Mouse (Mus musculus): Measurements from ENCODE around the gene Smim6. TPM values are rescaled to one million over a fixed set of nuclear protein-coding genes. Genes with fewer than 3 reads are reported as not detected.

The Smim6 gene
- polyA plus RNA-seq, 1 experiment from 2014 or later = 0.18 TPM

GRCm38 (mm10) chr11:115898446-115898845 is 13.4 kb upstream of the Smim6 start:
- H3K36me3 ChIP-seq (ENCODE audit: control insufficient read depth, insufficient read depth, low read length) = peaks cover 31% of the 10 kb centered on the region
- H3K27ac ChIP-seq (ENCODE audit: low read depth, low read length) = no peak overlapping the region
- no peak for DNase-seq (ENCODE audit: low spot score)
- H3K9ac ChIP-seq (ENCODE audit: low read length) = no peak overlapping the region
- no peak for ATAC-seq
- no peaks in the 10 kb centered on the region for H3K27me3 ChIP-seq (replicated peaks; ENCODE audit: control insufficient read depth, insufficient read depth, low read length)
- H3K9me3 ChIP-seq (replicated peaks; ENCODE audit: control insufficient read depth, low read length) = no peaks in the 10 kb centered on the region
- WGBS = 93% methylated on average over 7 of the region's 7 CpGs
- no peak overlapping the region for H3K4me3 ChIP-seq (ENCODE audit: low read depth, low read length)
- no peaks in the 10 kb centered on the region for H3K4me1 ChIP-seq (ENCODE audit: control insufficient read depth, insufficient read depth, low read length)
- H3K4me2 ChIP-seq (ENCODE audit: low read length) = no peak overlapping the region

- no peaks in the 10 kb centered on the region for H3K9me3 ChIP-seq (replicated peaks; ENCODE audit: control insufficient read depth, low read length)
- H3K9ac ChIP-seq (ENCODE audit: low read length) = no peak overlapping the region
- H3K4me2 ChIP-seq (ENCODE audit: low read length) = no peak overlapping the region
- no peaks in the 10 kb centered on the region for H3K27me3 ChIP-seq (replicated peaks; ENCODE audit: control insufficient read depth, insufficient read depth, low read length)
- ATAC-seq = no peak
- peak; percentile 11 for DNase-seq (ENCODE audit: low spot score)
- 35% methylated on average over 4 of the region's 4 CpGs for WGBS
- no peak overlapping the region for H3K4me3 ChIP-seq (ENCODE audit: low read depth, low read length)
- H3K4me1 ChIP-seq (ENCODE audit: control insufficient read depth, insufficient read depth, low read length) = no peaks in the 10 kb centered on the region
- H3K27ac ChIP-seq (ENCODE audit: low read depth, low read length) = no peak overlapping the region
- peaks cover 27% of the 10 kb centered on the region for H3K36me3 ChIP-seq (ENCODE audit: control insufficient read depth, insufficient read depth, low read length)
Observed at GRCm38 (mm10) chr11:115898886-115899285, 12.9 kb upstream of the Smim6 start.

DNA sequence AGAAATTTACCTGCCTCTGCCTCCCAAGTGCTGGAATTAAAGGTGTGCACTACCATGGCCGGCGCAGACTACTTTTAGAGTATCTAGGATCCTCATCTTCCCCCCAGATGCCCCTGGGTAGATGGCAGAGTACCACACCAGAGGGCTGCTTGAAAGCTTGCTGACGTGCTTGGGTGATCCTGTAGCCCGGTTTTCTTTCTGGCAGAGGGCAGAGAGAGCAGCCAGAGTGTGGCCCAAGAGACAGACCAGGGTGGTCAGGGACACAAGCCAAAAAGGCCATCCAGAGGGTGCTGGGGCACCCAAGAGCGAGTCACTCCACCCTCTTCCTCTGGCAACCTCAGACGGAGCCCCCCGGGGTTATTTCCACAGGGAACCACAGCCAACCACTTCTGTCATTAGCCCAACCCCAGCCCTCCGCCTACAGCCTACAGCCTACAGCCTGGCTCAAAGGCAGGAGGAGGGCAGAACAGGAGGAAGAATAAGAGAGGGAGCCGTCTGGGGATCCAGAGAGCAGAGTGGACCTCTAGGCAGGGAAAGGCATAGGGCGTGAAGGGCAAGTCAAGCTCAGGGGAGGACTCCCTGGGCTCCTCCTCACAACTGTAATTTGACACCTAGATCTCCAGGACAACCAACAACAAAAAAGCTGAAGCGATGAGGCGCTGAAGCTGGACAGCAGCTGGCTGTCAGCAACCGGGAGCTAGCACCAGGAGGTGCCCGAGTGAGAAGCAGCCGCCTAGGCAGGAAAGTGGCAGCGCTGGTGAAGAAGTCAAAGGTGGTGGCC is 12.1 kb upstream of the Smim6 start, which contains the start of gene Smim5:
Gene Smim5 (plus strand): TSS at position 481 of the 781 bp plus-strand sequence.
- Histone ChIP-seq H3K27ac (ENCODE audit: low read depth, low read length) (no peak within 1 kb of the TSS), H3K4me3 (ENCODE audit: low read depth, low read length) (no peak within 1 kb of the TSS), H3K9me3 (replicated peaks; ENCODE audit: control insufficient read depth, low read length) (no peaks in the 10 kb centered on the region), H3K27me3 (replicated peaks; ENCODE audit: control insufficient read depth, insufficient read depth, low read length) (no peaks in the 10 kb centered on the region), H3K36me3 (ENCODE audit: control insufficient read depth, insufficient read depth, low read length) (peaks cover 23% of the 10 kb centered on the region), H3K4me1 (ENCODE audit: control insufficient read depth, insufficient read depth, low read length) (no peaks in the 10 kb centered on the region), H3K9ac (ENCODE audit: low read length) (no peak within 1 kb of the TSS), H3K4me2 (ENCODE audit: low read length) (no peak within 1 kb of the TSS)
- ATAC-seq = no peak
- WGBS = 33% methylated on average over 16 of the region's 16 CpGs
- no peak for DNase-seq (ENCODE audit: low spot score)

- peaks cover 14% of the 10 kb centered on the region; the same call in 1 of the 2 replicates for H3K36me3 ChIP-seq (ENCODE audit: control insufficient read depth, insufficient read depth, low read length)
- H3K9me3 ChIP-seq (replicated peaks; ENCODE audit: control insufficient read depth, low read length) = no peaks in the 10 kb centered on the region
- no peak overlapping the region for H3K9ac ChIP-seq (ENCODE audit: low read length)
- H3K27me3 ChIP-seq (replicated peaks; ENCODE audit: control insufficient read depth, insufficient read depth, low read length) = no peaks in the 10 kb centered on the region
- ATAC-seq (no peak), DNase-seq (ENCODE audit: low spot score) (no peak)
- H3K27ac ChIP-seq (ENCODE audit: low read depth, low read length) = no peak overlapping the region
- WGBS = 78% methylated on average over 8 of the region's 8 CpGs
- H3K4me3 ChIP-seq (ENCODE audit: low read depth, low read length) = no peak overlapping the region
- no peaks in the 10 kb centered on the region for H3K4me1 ChIP-seq (ENCODE audit: control insufficient read depth, insufficient read depth, low read length)
- no peak overlapping the region for H3K4me2 ChIP-seq (ENCODE audit: low read length)
Observed at GRCm38 (mm10) chr11:115900561-115901337, 11.1 kb upstream of the Smim6 start.

- no peaks in the 10 kb centered on the region for H3K9me3 ChIP-seq (replicated peaks; ENCODE audit: control insufficient read depth, low read length)
- no peaks in the 10 kb centered on the region for H3K4me1 ChIP-seq (ENCODE audit: control insufficient read depth, insufficient read depth, low read length)
- WGBS = 90% methylated on average over 9 of the region's 9 CpGs
Observed at GRCm38 (mm10) chr11:115901338-115902161, 10.3 kb upstream of the Smim6 start.

GRCm38 (mm10) chr11:115902177-115902576 is 9.6 kb upstream of the Smim6 start:
- H3K9ac ChIP-seq (ENCODE audit: low read length) = no peak overlapping the region
- 84% methylated on average over 5 of the region's 5 CpGs for WGBS
- H3K4me3 ChIP-seq (ENCODE audit: low read depth, low read length) = no peak overlapping the region
- H3K27ac ChIP-seq (ENCODE audit: low read depth, low read length) = no peak overlapping the region
- no peaks in the 10 kb centered on the region for H3K4me1 ChIP-seq (ENCODE audit: control insufficient read depth, insufficient read depth, low read length)
- no peak for DNase-seq (ENCODE audit: low spot score)
- ATAC-seq = no peak
- no peaks in the 10 kb centered on the region for H3K27me3 ChIP-seq (replicated peaks; ENCODE audit: control insufficient read depth, insufficient read depth, low read length)
- no peak overlapping the region for H3K4me2 ChIP-seq (ENCODE audit: low read length)
- 0 out of 2 replicates have a peak, but pooled peaks cover 11% of the 10 kb centered on the region for H3K36me3 ChIP-seq (ENCODE audit: control insufficient read depth, insufficient read depth, low read length)
- H3K9me3 ChIP-seq (replicated peaks; ENCODE audit: control insufficient read depth, low read length) = no peaks in the 10 kb centered on the region

More at GRCm38 (mm10) chr11:115901338-115902161, 10.3 kb upstream of the Smim6 start:
- H3K36me3 ChIP-seq (ENCODE audit: control insufficient read depth, insufficient read depth, low read length) = 0 out of 2 replicates have a peak, but pooled peaks cover 13% of the 10 kb centered on the region
- no peak for DNase-seq (ENCODE audit: low spot score)
- no peak overlapping the region for H3K4me3 ChIP-seq (ENCODE audit: low read depth, low read length)
- no peaks in the 10 kb centered on the region for H3K27me3 ChIP-seq (replicated peaks; ENCODE audit: control insufficient read depth, insufficient read depth, low read length)
- no peak for ATAC-seq
- H3K4me2 ChIP-seq (ENCODE audit: low read length) = no peak overlapping the region
- H3K9ac ChIP-seq (ENCODE audit: low read length) = no peak overlapping the region
- no peak overlapping the region for H3K27ac ChIP-seq (ENCODE audit: low read depth, low read length)

DNA sequence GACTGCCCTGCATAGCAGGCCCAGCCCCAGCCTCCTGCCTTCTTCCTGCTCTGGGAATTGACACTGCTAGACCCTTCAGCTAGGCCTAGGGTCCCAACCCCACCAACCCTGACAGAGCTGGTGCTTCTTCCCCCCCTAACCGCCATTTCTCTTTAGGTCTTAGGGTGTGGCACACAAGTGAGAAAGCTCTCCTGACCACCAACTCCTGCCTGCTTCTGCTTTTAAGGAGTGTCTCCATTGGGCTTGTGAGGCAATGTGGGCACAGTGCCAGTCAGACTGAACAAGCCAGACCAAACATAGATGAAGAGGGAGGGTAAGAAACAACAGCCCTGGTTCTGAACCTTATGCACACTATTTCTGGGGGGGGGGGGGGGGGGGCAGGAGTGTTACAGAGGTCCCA is 9.0 kb upstream of the Smim6 start:
- Histone ChIP-seq H3K4me2 (ENCODE audit: low read length) (no peak overlapping the region), H3K4me3 (ENCODE audit: low read depth, low read length) (no peak overlapping the region), H3K27me3 (replicated peaks; ENCODE audit: control insufficient read depth, insufficient read depth, low read length) (no peaks in the 10 kb centered on the region), H3K9ac (ENCODE audit: low read length) (no peak overlapping the region), H3K27ac (ENCODE audit: low read depth, low read length) (no peak overlapping the region), H3K36me3 (ENCODE audit: control insufficient read depth, insufficient read depth, low read length) (0 out of 2 replicates have a peak, but pooled peaks cover 11% of the 10 kb centered on the region), H3K9me3 (replicated peaks; ENCODE audit: control insufficient read depth, low read length) (no peaks in the 10 kb centered on the region), H3K4me1 (ENCODE audit: control insufficient read depth, insufficient read depth, low read length) (no peaks in the 10 kb centered on the region)
- WGBS = 88% methylated on average over 1 of the region's 1 CpGs
- ATAC-seq = no peak
- peak; percentile 13 for DNase-seq (ENCODE audit: low spot score)

- Histone ChIP-seq H3K9me3 (replicated peaks; ENCODE audit: control insufficient read depth, low read length) (no peaks in the 10 kb centered on the region), H3K36me3 (ENCODE audit: control insufficient read depth, insufficient read depth, low read length) (0 out of 2 replicates have a peak, but pooled peaks cover 11% of the 10 kb centered on the region), H3K4me1 (ENCODE audit: control insufficient read depth, insufficient read depth, low read length) (no peaks in the 10 kb centered on the region), H3K9ac (ENCODE audit: low read length) (no peak overlapping the region), H3K27ac (ENCODE audit: low read depth, low read length) (no peak overlapping the region), H3K4me3 (ENCODE audit: low read depth, low read length) (no peak overlapping the region), H3K27me3 (replicated peaks; ENCODE audit: control insufficient read depth, insufficient read depth, low read length) (no peaks in the 10 kb centered on the region), H3K4me2 (ENCODE audit: low read length) (no peak overlapping the region)
- DNase-seq (ENCODE audit: low spot score) (no peak), ATAC-seq (no peak)
- 87% methylated on average over 11 of the region's 11 CpGs for WGBS
Observed at GRCm38 (mm10) chr11:115903384-115904230, 8.2 kb upstream of the Smim6 start.
